Mouse (Mus musculus) midbrain, embryonic 16.5 days (tissue): ENCODE results near the gene Rap1b. TPM values are rescaled to one million over a fixed set of nuclear protein-coding genes. Genes with fewer than 3 reads are reported as not detected.

Source experiments
- ATAC-seq: fragments of 200-750 bp; cut with Nextera tagmentation; 2 replicates; pipeline ENCODE4 v1.8.0; 2017; ENCODE audit warnings: moderate TSS enrichment
- H3K27ac ChIP-seq: fragments of 300-500 bp; sonication (generic); 2 replicates; pipeline ENCODE4 v1.5.1; 2014; ENCODE audit warnings: mild to moderate bottlenecking, low read length, mixed read lengths
- H3K27me3 ChIP-seq: fragments of 300-500 bp; sonication (generic); 2 replicates; pipeline ENCODE4 v1.6.1; 2014; ENCODE audit warnings: low read depth, low read length, mixed read lengths; ENCODE audit not compliant: control insufficient read depth, insufficient read depth
- H3K36me3 ChIP-seq: fragments of 300-500 bp; sonication (generic); 2 replicates; pipeline ENCODE4 v1.6.1; 2014; ENCODE audit warnings: mild to moderate bottlenecking, low read length, moderate library complexity, mixed read lengths; ENCODE audit not compliant: control insufficient read depth, insufficient read depth
- H3K4me1 ChIP-seq: fragments of 300-500 bp; sonication (generic); 2 replicates; pipeline ENCODE4 v1.6.1; 2014; ENCODE audit warnings: mild to moderate bottlenecking, low read length, mixed read lengths; ENCODE audit not compliant: control insufficient read depth, insufficient read depth
- H3K4me2 ChIP-seq: fragments of 300-500 bp; sonication (generic); 2 replicates; pipeline ENCODE4 v1.6.1; 2014; ENCODE audit warnings: mild to moderate bottlenecking, low read length, mixed read lengths
- H3K4me3 ChIP-seq: fragments of 300-500 bp; sonication (generic); 2 replicates; pipeline ENCODE4 v1.5.1; 2014; ENCODE audit warnings: low read depth, mild to moderate bottlenecking, low read length, moderate library complexity, mixed read lengths
- H3K9ac ChIP-seq: fragments of 300-500 bp; sonication (generic); 2 replicates; pipeline ENCODE4 v1.6.1; 2014; ENCODE audit warnings: low read depth, low read length, mixed read lengths
- H3K9me3 ChIP-seq: fragments of 300-500 bp; sonication (generic); replicated peaks from 2 replicates; pipeline ENCODE4 v1.6.1; 2014; ENCODE audit warnings: mild to moderate bottlenecking, low read length, mixed read lengths; ENCODE audit not compliant: control insufficient read depth, poor library complexity, severe bottlenecking
- WGBS: fragments of 180-500 bp; shearing (Covaris S2); extraction: QIAGEN DNeasy Blood & Tissue Kit; methylation state at CpG from one replicate; pipeline ENCODE4 v1.1.7; 2014; 5-methylcytosine and 5-hydroxymethylcytosine counted together
- polyA plus RNA-seq: library from polyadenylated mRNA; unstranded; fragments of >200 nt; fragmentation: Nextera tagmentation; extraction: Ambion mirVana; gene quantifications from 2 replicates; pipeline ENCODE4 v1.2.1, GENCODE M21; 2015

Rap1b gene
- polyA plus RNA-seq, 1 experiment from 2014 or later = 171 TPM

DNA sequence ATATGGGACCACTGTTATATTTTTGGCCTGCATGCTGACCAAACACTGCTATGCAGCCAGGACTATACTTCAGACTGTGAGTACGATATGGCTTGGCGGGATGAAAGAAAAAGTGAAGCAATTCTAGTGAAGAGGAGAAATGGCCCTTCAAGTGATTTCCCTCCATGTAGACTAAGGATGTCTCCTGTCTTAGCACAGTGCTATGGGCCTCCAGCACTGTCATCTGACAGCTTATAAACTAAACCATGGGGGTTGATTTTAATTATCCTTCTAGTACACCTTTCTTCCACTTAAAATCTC, 54.7 kb downstream of the Rap1b start:
- no peak for ATAC-seq
- H3K4me2 ChIP-seq = no peak overlapping the region
- H3K27ac ChIP-seq = no peak overlapping the region
- H3K9ac ChIP-seq = no peak overlapping the region
- H3K27me3 ChIP-seq = no peaks in the 10 kb centered on the region
- no peak overlapping the region for H3K4me3 ChIP-seq
- WGBS = 98% methylated on average over 2 of the region's 2 CpGs
- H3K36me3 ChIP-seq = peaks cover under 1% of the 10 kb centered on the region; the same call in 1 of the 2 replicates
- H3K4me1 ChIP-seq = peaks cover 13% of the 10 kb centered on the region
- H3K9me3 ChIP-seq = no peaks in the 10 kb centered on the region

GRCm38 (mm10) chr10:117790421-117791170, 55.2 kb downstream of the Rap1b start:
- Histone ChIP-seq H3K9me3 (no peaks in the 10 kb centered on the region), H3K4me1 (peaks cover 13% of the 10 kb centered on the region), H3K4me3 (no peak overlapping the region), H3K36me3 (peaks cover 4% of the 10 kb centered on the region; the same call in 1 of the 2 replicates), H3K27me3 (no peaks in the 10 kb centered on the region), H3K9ac (no peak overlapping the region), H3K4me2 (no peak overlapping the region), H3K27ac (no peak overlapping the region)
- no peak for ATAC-seq
- 95% methylated on average over 17 of the region's 17 CpGs for WGBS

GRCm38 (mm10) chr10:117790011-117790410, 55.8 kb downstream of the Rap1b start:
- Histone ChIP-seq H3K4me2 (no peak overlapping the region), H3K36me3 (peaks cover 4% of the 10 kb centered on the region; the same call in 1 of the 2 replicates), H3K9ac (no peak overlapping the region), H3K9me3 (no peaks in the 10 kb centered on the region), H3K27ac (no peak overlapping the region), H3K27me3 (no peaks in the 10 kb centered on the region), H3K4me3 (no peak overlapping the region), H3K4me1 (peaks cover 13% of the 10 kb centered on the region)
- no peak for ATAC-seq
- WGBS = 97% methylated on average over 1 of the region's 1 CpGs

DNA sequence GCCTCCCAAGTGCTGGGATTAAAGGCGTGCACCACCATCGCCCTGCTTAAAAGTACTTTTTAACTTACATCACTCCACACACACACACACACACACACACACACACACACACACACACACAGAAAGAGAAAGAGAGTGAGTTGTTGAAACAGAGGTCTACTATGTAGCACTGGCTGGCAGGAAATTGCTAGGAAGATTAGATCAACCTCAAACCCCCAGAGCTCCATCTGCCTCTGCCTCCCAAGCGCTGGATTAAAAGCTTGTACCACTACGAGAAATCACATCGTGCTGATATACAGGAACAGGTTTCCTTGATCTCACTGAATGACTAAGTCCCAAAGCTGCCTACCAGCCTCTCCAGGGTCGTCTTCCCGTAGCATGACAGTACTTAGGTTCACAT, 61.2 kb downstream of the Rap1b start:
- no peaks in the 10 kb centered on the region for H3K9me3 ChIP-seq
- H3K4me2 ChIP-seq = no peak overlapping the region
- peaks cover 21% of the 10 kb centered on the region for H3K36me3 ChIP-seq
- no peak overlapping the region for H3K9ac ChIP-seq
- WGBS = 96% methylated on average over 7 of the region's 7 CpGs
- ATAC-seq = no peak
- H3K4me1 ChIP-seq = no peaks in the 10 kb centered on the region
- H3K4me3 ChIP-seq = no peak overlapping the region
- H3K27ac ChIP-seq = no peak overlapping the region
- no peaks in the 10 kb centered on the region for H3K27me3 ChIP-seq

DNA sequence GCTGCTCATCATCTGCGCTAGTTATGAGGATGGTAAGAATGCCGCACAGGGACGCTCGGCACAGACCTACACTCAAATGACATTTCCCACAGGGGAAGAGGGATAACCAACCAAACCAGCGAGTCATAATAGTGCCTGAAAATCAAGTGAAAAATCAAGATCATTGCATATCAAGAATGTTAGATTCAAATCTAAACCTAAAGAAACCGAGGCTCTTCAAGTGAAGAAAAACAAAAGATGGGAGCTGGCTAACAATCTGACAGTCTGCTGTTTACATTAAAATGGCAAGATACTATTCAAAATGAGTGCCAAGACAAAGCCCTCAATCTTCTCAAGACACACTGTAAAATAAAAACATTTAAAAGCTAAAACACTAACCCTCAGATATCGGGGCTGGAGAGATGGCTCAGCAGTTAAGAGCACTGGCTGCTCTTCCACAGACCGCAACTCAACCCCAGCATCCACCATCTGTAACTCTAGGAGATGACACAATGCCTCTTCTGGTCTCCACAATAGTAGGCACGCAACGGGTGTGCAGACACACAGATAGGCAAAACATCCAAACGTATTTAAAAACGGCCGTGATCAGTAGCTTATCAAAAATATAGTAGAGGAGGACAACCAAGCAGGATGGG, 61.9 kb downstream of the Rap1b start:
- Histone ChIP-seq H3K27ac (no peak overlapping the region), H3K4me2 (no peak overlapping the region), H3K9ac (no peak overlapping the region), H3K4me3 (no peak overlapping the region), H3K27me3 (no peaks in the 10 kb centered on the region), H3K4me1 (no peaks in the 10 kb centered on the region), H3K9me3 (no peaks in the 10 kb centered on the region), H3K36me3 (peaks cover 21% of the 10 kb centered on the region)
- WGBS = 96% methylated on average over 13 of the region's 13 CpGs
- no peak for ATAC-seq

- no peaks in the 10 kb centered on the region for H3K4me1 ChIP-seq
- 91% methylated on average over 14 of the region's 14 CpGs for WGBS
- no peak overlapping the region for H3K4me2 ChIP-seq
- no peak overlapping the region for H3K27ac ChIP-seq
- no peaks in the 10 kb centered on the region for H3K27me3 ChIP-seq
- no peak for ATAC-seq
- H3K4me3 ChIP-seq = no peak overlapping the region
- no peak overlapping the region for H3K9ac ChIP-seq
- H3K36me3 ChIP-seq = peaks cover 21% of the 10 kb centered on the region
- H3K9me3 ChIP-seq = no peaks in the 10 kb centered on the region
Measured at GRCm38 (mm10) chr10:117782491-117783260, 63.2 kb downstream of the Rap1b start.

- ATAC-seq = no peak
- WGBS = 84% methylated on average over 2 of the region's 2 CpGs
- H3K36me3 ChIP-seq = peaks cover 21% of the 10 kb centered on the region
Measured at GRCm38 (mm10) chr10:117782056-117782455, 63.8 kb downstream of the Rap1b start.

DNA sequence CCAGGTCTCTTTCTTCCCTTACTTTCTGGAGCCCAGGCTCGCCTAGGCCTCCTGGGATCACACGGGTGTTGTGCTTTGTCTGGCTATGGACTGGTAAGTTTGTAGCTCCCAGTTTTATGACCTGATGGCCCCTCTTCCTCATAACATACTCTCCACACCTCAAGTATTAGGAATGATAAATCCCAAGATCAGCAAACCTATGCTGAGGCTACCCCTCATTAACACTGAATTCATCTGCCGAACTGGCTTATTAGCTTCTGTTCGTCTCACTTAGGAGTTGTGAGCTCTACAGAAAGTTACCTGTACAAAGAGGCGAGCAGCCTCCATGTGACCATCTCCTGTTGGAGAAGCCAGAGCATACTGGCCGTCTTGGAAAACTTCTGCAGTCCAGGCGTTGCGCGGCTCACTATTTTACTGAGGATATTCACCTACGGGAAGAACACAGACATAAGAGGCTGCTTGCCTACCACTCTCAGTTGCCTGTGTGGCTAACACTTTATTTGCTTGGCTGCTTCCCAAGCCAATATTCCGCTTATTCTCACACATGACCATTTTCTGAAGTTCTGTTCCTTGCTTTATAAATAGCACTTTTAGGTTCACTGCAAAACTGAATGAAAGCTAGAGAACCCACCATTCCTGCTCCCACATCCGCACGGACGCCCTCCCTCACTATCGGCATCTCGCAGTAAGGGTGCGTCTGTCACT, 64.7 kb downstream of the Rap1b start:
- no peak overlapping the region for H3K4me3 ChIP-seq
- no peaks in the 10 kb centered on the region for H3K4me1 ChIP-seq
- no peak for ATAC-seq
- H3K9me3 ChIP-seq = no peaks in the 10 kb centered on the region
- no peak overlapping the region for H3K27ac ChIP-seq
- no peaks in the 10 kb centered on the region for H3K27me3 ChIP-seq
- H3K36me3 ChIP-seq = peaks cover 29% of the 10 kb centered on the region
- H3K9ac ChIP-seq = no peak overlapping the region
- H3K4me2 ChIP-seq = no peak overlapping the region
- WGBS = 95% methylated on average over 17 of the region's 17 CpGs

More at GRCm38 (mm10) chr10:117782056-117782455, 63.8 kb downstream of the Rap1b start:
- H3K4me3 ChIP-seq = no peak overlapping the region
- no peaks in the 10 kb centered on the region for H3K9me3 ChIP-seq
- H3K27me3 ChIP-seq = no peaks in the 10 kb centered on the region
- H3K4me2 ChIP-seq = no peak overlapping the region
- no peak overlapping the region for H3K9ac ChIP-seq
- no peak overlapping the region for H3K27ac ChIP-seq
- no peaks in the 10 kb centered on the region for H3K4me1 ChIP-seq
